Mouse (Mus musculus) testis, adult 2 months (tissue): ENCODE measurements around the gene Atp13a2. TPM values are rescaled to one million over a fixed set of nuclear protein-coding genes. Genes with fewer than 3 reads are reported as not detected.

Experiments
- H3K27ac ChIP-seq: fragments of 200-500 bp; 2 replicates; pipeline ENCODE4 v1.5.1; 2012; ENCODE audit warnings: low read depth, low read length; ENCODE audit not compliant: control insufficient read depth, insufficient read depth
- H3K27me3 ChIP-seq: fragments of 200-500 bp; 2 replicates; pipeline ENCODE4 v1.6.1; 2012; ENCODE audit warnings: mild to moderate bottlenecking, low read length, moderate library complexity; ENCODE audit not compliant: control insufficient read depth, insufficient read depth
- H3K36me3 ChIP-seq: fragments of 200-500 bp; 2 replicates; pipeline ENCODE4 v1.6.1; 2012; ENCODE audit warnings: mild to moderate bottlenecking, low read length; ENCODE audit not compliant: control insufficient read depth, insufficient read depth
- H3K4me1 ChIP-seq: fragments of 200-500 bp; 2 replicates; pipeline ENCODE4 v1.6.1; 2012; ENCODE audit warnings: low read length; ENCODE audit not compliant: control insufficient read depth, insufficient read depth
- H3K4me3 ChIP-seq: fragments of 200-500 bp; 2 replicates; pipeline ENCODE4 v1.5.1; 2012; ENCODE audit warnings: low read depth, mild to moderate bottlenecking, low read length, moderate library complexity, mixed read lengths; ENCODE audit not compliant: control insufficient read depth
- CTCF ChIP-seq: fragments of 200-500 bp; IDR thresholded peaks from 2 replicates; pipeline ENCODE4 v1.5.1; 2012; ENCODE audit warnings: low read depth, mild to moderate bottlenecking, inconsistent platforms, low read length, moderate library complexity; ENCODE audit not compliant: control insufficient read depth, insufficient read depth, insufficient replicate concordance
- POLR2A ChIP-seq: fragments of 200-500 bp; IDR thresholded peaks from 2 replicates; pipeline ENCODE4 v1.6.1; 2012; ENCODE audit warnings: low read depth, mild to moderate bottlenecking, inconsistent platforms, low read length, moderate library complexity; ENCODE audit not compliant: control insufficient read depth
- polyA plus RNA-seq: library from polyadenylated mRNA; depleted of rRNA; stranded (reverse); fragments of >200 nt; gene quantifications from 2 replicates; pipeline ENCODE4 v1.2.3, GENCODE M21; 2012

The Atp13a2 gene
- polyA plus RNA-seq, 1 experiment, result 41.6 TPM

- no peaks in the 10 kb centered on the region for H3K27me3 ChIP-seq
- H3K27ac ChIP-seq, result no peak overlapping the region
- TF ChIP-seq CTCF (peak; percentile 41; the same call in 1 of the 2 replicates), POLR2A (no peak)
- peaks cover 5% of the 10 kb centered on the region for H3K4me1 ChIP-seq
- no peak overlapping the region for H3K4me3 ChIP-seq
- H3K36me3 ChIP-seq, result no peaks in the 10 kb centered on the region
These were observed 19.3 kb downstream of the Atp13a2 start for GRCm38 (mm10) chr4:141005983-141006382.

GRCm38 (mm10) chr4:141008028-141008427, 21.4 kb downstream of the Atp13a2 start:
- H3K36me3 ChIP-seq, result no peaks in the 10 kb centered on the region
- 0 out of 2 replicates have a peak, but pooled peaks have one; percentile 7 for TF ChIP-seq CTCF
- TF ChIP-seq POLR2A, result no peak
- H3K27ac ChIP-seq, result no peak overlapping the region
- H3K4me1 ChIP-seq, result peaks cover 6% of the 10 kb centered on the region
- H3K4me3 ChIP-seq, result no peak overlapping the region
- H3K27me3 ChIP-seq, result no peaks in the 10 kb centered on the region

- peak within 1 kb of the TSS; percentile 39 for H3K4me3 ChIP-seq
- no peaks in the 10 kb centered on the region for H3K27me3 ChIP-seq
- no peaks in the 10 kb centered on the region for H3K36me3 ChIP-seq
- no peak within 1 kb of the TSS for H3K27ac ChIP-seq
- TF ChIP-seq CTCF, result no peak
- TF ChIP-seq POLR2A, result no peak
- peaks cover 6% of the 10 kb centered on the region for H3K4me1 ChIP-seq
These were observed 23.4 kb downstream of the Atp13a2 start, which contains the start of gene Mfap2 for GRCm38 (mm10) chr4:141010118-141010517. Gene Mfap2, plus strand, starts transcription at chr4:141010418.

GRCm38 (mm10) chr4:141010526-141010925, 23.9 kb downstream of the Atp13a2 start:
- TF ChIP-seq POLR2A (no peak), CTCF (no peak)
- Histone ChIP-seq H3K27ac (no peak overlapping the region), H3K27me3 (no peaks in the 10 kb centered on the region), H3K4me3 (peak overlapping the region; percentile 39), H3K4me1 (peaks cover 6% of the 10 kb centered on the region), H3K36me3 (no peaks in the 10 kb centered on the region)

GRCm38 (mm10) chr4:141010941-141011429, 24.3 kb downstream of the Atp13a2 start:
- TF ChIP-seq CTCF, result no peak
- no peak for TF ChIP-seq POLR2A
- no peak overlapping the region for H3K27ac ChIP-seq
- peaks cover 6% of the 10 kb centered on the region for H3K4me1 ChIP-seq
- H3K27me3 ChIP-seq, result no peaks in the 10 kb centered on the region
- no peaks in the 10 kb centered on the region for H3K36me3 ChIP-seq
- H3K4me3 ChIP-seq, result peak overlapping the region; percentile 39

- Histone ChIP-seq H3K4me1 (peaks cover 6% of the 10 kb centered on the region), H3K27ac (no peak overlapping the region), H3K4me3 (no peak overlapping the region), H3K27me3 (no peaks in the 10 kb centered on the region), H3K36me3 (no peaks in the 10 kb centered on the region)
- TF ChIP-seq POLR2A (no peak), CTCF (no peak)
These were observed 25.1 kb downstream of the Atp13a2 start for GRCm38 (mm10) chr4:141011556-141012328.

- Histone ChIP-seq H3K4me1 (peaks cover 6% of the 10 kb centered on the region), H3K27me3 (no peaks in the 10 kb centered on the region), H3K27ac (no peak overlapping the region), H3K4me3 (no peak overlapping the region), H3K36me3 (no peaks in the 10 kb centered on the region)
- TF ChIP-seq POLR2A (no peak), CTCF (no peak)
These were observed 25.9 kb downstream of the Atp13a2 start for GRCm38 (mm10) chr4:141012558-141012957.
